Mouse (Mus musculus): ENCODE measurements at regions not wholly inside any gene's neighbourhood (a gene's known extent, or its start where the extent isn't known, plus 50 kb on each side); places are given as distances from the start of the nearest gene placed in this dataset.

DNA sequence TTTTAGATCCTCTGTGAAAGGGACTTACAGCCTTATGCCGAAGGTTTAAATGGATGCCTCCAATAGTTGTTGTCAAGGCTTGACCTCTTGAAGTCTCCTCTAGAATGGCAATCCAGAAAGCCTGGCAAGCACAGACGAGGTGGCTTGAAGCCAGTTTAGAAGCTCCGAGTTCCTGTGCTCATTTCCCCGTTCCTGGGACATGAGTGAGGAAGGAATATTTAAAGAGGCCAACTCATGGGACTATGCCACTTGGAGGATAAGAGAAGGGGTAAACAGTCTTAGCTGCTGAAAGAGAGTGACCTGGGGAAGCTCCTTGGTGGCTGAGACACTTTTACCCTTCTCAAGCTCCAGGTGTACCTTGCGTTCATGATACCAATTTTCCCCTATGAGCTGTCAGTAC, 335.1 kb upstream of the Xrcc4 start:
- no peak overlapping the region for H3K4me3 ChIP-seq (ENCODE audit: insufficient read depth, low read depth, low read length)
- H3K36me3 ChIP-seq (ENCODE audit: control insufficient read depth, insufficient read depth, low read length), result no peaks in the 10 kb centered on the region
- no peaks in the 10 kb centered on the region for H3K4me1 ChIP-seq (ENCODE audit: control insufficient read depth, insufficient read depth, low read length)
- no peak overlapping the region for H3K27ac ChIP-seq (ENCODE audit: insufficient read depth, low read depth, low read length)
- no peak for TF ChIP-seq CTCF (conservative IDR thresholded peaks at IDR 0.05; ENCODE audit: insufficient read depth, insufficient read length, low read depth, low read length)
- TF ChIP-seq POLR2A (IDR thresholded peaks at IDR 0.05; ENCODE audit: low read depth, low read length), result no peak
- DNase-seq, result no peak
- WGBS, result 69% methylated on average over 5 of the region's 5 CpGs
- no peaks in the 10 kb centered on the region for H3K27me3 ChIP-seq (replicated peaks; ENCODE audit: control insufficient read depth, insufficient read depth, low read length)

DNA sequence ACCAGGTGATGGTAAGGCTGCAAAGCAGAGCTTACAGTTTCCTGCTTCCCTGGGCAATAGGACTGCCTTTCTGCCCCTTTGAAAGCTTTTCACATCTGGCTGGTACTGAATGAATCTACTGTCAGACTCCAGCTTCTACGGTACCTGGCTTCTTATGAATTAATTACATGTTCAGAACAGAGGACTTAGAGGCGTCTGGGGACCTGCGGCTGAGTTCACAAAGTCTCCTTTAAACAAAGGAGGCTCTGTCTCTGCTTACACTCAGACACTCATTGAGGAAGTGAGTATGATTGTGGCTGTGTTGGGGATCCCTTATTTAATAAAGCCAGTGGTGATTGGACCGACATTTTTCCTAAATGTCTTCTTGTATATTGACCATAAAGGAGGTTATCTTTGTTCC, 331.6 kb upstream of the Xrcc4 start:
- no peak for DNase-seq
- TF ChIP-seq CTCF (conservative IDR thresholded peaks at IDR 0.05; ENCODE audit: insufficient read depth, insufficient read length, low read depth, low read length) (no peak), POLR2A (IDR thresholded peaks at IDR 0.05; ENCODE audit: low read depth, low read length) (no peak)
- Histone ChIP-seq H3K4me3 (ENCODE audit: insufficient read depth, low read depth, low read length) (no peak overlapping the region), H3K36me3 (ENCODE audit: control insufficient read depth, insufficient read depth, low read length) (no peaks in the 10 kb centered on the region), H3K27me3 (replicated peaks; ENCODE audit: control insufficient read depth, insufficient read depth, low read length) (no peaks in the 10 kb centered on the region), H3K4me1 (ENCODE audit: control insufficient read depth, insufficient read depth, low read length) (no peaks in the 10 kb centered on the region), H3K27ac (ENCODE audit: insufficient read depth, low read depth, low read length) (no peak overlapping the region)
- WGBS, result 71% methylated on average over 4 of the region's 4 CpGs

GRCm38 (mm10) chr13:90404392-90404791, 315.0 kb upstream of the Xrcc4 start:
- TF ChIP-seq POLR2A (IDR thresholded peaks at IDR 0.05; ENCODE audit: low read depth, low read length), result no peak
- TF ChIP-seq CTCF (conservative IDR thresholded peaks at IDR 0.05; ENCODE audit: insufficient read depth, insufficient read length, low read depth, low read length), result no peak
- Histone ChIP-seq H3K4me1 (ENCODE audit: control insufficient read depth, insufficient read depth, low read length) (no peaks in the 10 kb centered on the region), H3K36me3 (ENCODE audit: control insufficient read depth, insufficient read depth, low read length) (no peaks in the 10 kb centered on the region), H3K27me3 (replicated peaks; ENCODE audit: control insufficient read depth, insufficient read depth, low read length) (no peaks in the 10 kb centered on the region), H3K4me3 (ENCODE audit: insufficient read depth, low read depth, low read length) (no peak overlapping the region), H3K27ac (ENCODE audit: insufficient read depth, low read depth, low read length) (no peak overlapping the region)
- WGBS, result 97% methylated on average over 4 of the region's 4 CpGs
- DNase-seq, result no peak

DNA sequence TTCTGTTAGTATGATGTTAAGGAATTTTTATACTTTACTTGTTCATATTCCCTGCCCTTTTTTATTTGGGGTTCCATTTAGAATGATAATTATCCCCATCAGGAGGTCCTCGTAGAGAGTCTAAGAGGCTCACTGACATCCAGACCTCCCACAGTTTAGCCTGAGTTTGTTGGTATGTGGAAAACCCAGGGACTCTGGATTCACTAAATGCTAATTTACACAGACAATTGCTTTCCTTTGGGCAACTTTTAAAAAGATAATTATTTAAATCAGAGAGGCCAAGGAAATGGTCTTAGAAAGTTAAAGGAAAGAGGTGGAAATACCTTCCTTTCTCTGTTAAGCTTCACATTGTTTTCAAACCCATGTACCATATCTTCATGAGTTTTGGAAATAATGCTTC, 312.7 kb upstream of the Xrcc4 start:
- Histone ChIP-seq H3K27me3 (replicated peaks; ENCODE audit: control insufficient read depth, insufficient read depth, low read length) (no peaks in the 10 kb centered on the region), H3K4me3 (ENCODE audit: insufficient read depth, low read depth, low read length) (no peak overlapping the region), H3K4me1 (ENCODE audit: control insufficient read depth, insufficient read depth, low read length) (no peaks in the 10 kb centered on the region), H3K27ac (ENCODE audit: insufficient read depth, low read depth, low read length) (no peak overlapping the region), H3K36me3 (ENCODE audit: control insufficient read depth, insufficient read depth, low read length) (no peaks in the 10 kb centered on the region)
- no peak for TF ChIP-seq POLR2A (IDR thresholded peaks at IDR 0.05; ENCODE audit: low read depth, low read length)
- no peak for TF ChIP-seq CTCF (conservative IDR thresholded peaks at IDR 0.05; ENCODE audit: insufficient read depth, insufficient read length, low read depth, low read length)
- WGBS, result 56% methylated on average over 1 of the region's 1 CpGs
- no peak for DNase-seq

GRCm38 (mm10) chr13:90401496-90401895, 312.1 kb upstream of the Xrcc4 start:
- 55% methylated on average over 1 of the region's 1 CpGs for WGBS

GRCm38 (mm10) chr13:90395274-90396023, 306.0 kb upstream of the Xrcc4 start:
- no peak overlapping the region for H3K27ac ChIP-seq (ENCODE audit: insufficient read depth, low read depth, low read length)
- H3K27me3 ChIP-seq (replicated peaks; ENCODE audit: control insufficient read depth, insufficient read depth, low read length), result no peaks in the 10 kb centered on the region
- no peaks in the 10 kb centered on the region for H3K4me1 ChIP-seq (ENCODE audit: control insufficient read depth, insufficient read depth, low read length)
- DNase-seq, result no peak
- 76% methylated on average over 8 of the region's 8 CpGs for WGBS
- no peaks in the 10 kb centered on the region for H3K36me3 ChIP-seq (ENCODE audit: control insufficient read depth, insufficient read depth, low read length)
- H3K4me3 ChIP-seq (ENCODE audit: insufficient read depth, low read depth, low read length), result no peak overlapping the region
- TF ChIP-seq CTCF (conservative IDR thresholded peaks at IDR 0.05; ENCODE audit: insufficient read depth, insufficient read length, low read depth, low read length) (no peak), POLR2A (IDR thresholded peaks at IDR 0.05; ENCODE audit: low read depth, low read length) (no peak)

More at GRCm38 (mm10) chr13:90401496-90401895, 312.1 kb upstream of the Xrcc4 start:
- no peak for TF ChIP-seq POLR2A (IDR thresholded peaks at IDR 0.05; ENCODE audit: low read depth, low read length)
- no peak for TF ChIP-seq CTCF (conservative IDR thresholded peaks at IDR 0.05; ENCODE audit: insufficient read depth, insufficient read length, low read depth, low read length)
- H3K4me1 ChIP-seq (ENCODE audit: control insufficient read depth, insufficient read depth, low read length), result no peaks in the 10 kb centered on the region
- H3K27ac ChIP-seq (ENCODE audit: insufficient read depth, low read depth, low read length), result no peak overlapping the region
- H3K4me3 ChIP-seq (ENCODE audit: insufficient read depth, low read depth, low read length), result no peak overlapping the region
- H3K36me3 ChIP-seq (ENCODE audit: control insufficient read depth, insufficient read depth, low read length), result no peaks in the 10 kb centered on the region
- no peaks in the 10 kb centered on the region for H3K27me3 ChIP-seq (replicated peaks; ENCODE audit: control insufficient read depth, insufficient read depth, low read length)
- no peak for DNase-seq

GRCm38 (mm10) chr13:90394815-90395241, 305.4 kb upstream of the Xrcc4 start:
- 48% methylated on average over 5 of the region's 5 CpGs for WGBS
- H3K4me1 ChIP-seq (ENCODE audit: control insufficient read depth, insufficient read depth, low read length), result no peaks in the 10 kb centered on the region
- no peaks in the 10 kb centered on the region for H3K36me3 ChIP-seq (ENCODE audit: control insufficient read depth, insufficient read depth, low read length)
- H3K27ac ChIP-seq (ENCODE audit: insufficient read depth, low read depth, low read length), result no peak overlapping the region
- no peak for TF ChIP-seq CTCF (conservative IDR thresholded peaks at IDR 0.05; ENCODE audit: insufficient read depth, insufficient read length, low read depth, low read length)
- no peak for TF ChIP-seq POLR2A (IDR thresholded peaks at IDR 0.05; ENCODE audit: low read depth, low read length)
- no peaks in the 10 kb centered on the region for H3K27me3 ChIP-seq (replicated peaks; ENCODE audit: control insufficient read depth, insufficient read depth, low read length)
- DNase-seq, result no peak
- no peak overlapping the region for H3K4me3 ChIP-seq (ENCODE audit: insufficient read depth, low read depth, low read length)
